Mouse (Mus musculus) telencephalon, adult 2 months (tissue): ENCODE results near the gene Tnrc6b.
"Not testable (repeated sequence)": the region's sequence is repeated elsewhere in the genome, so short reads cannot be mapped to it uniquely, and the experiment has no call there.

Source experiments
- DNase-seq: peaks from one replicate; pipeline ENCODE4 v3.0.0-alpha.2; 2011; ENCODE audit warnings: low read depth, low spot score

Tnrc6b gene

GRCm38 (mm10) chr15:80735708-80736107 is 24.6 kb downstream of the Tnrc6b start:
- DNase-seq = not testable (repeated sequence)

- no peak for DNase-seq
These were observed 25.4 kb downstream of the Tnrc6b start for GRCm38 (mm10) chr15:80736553-80736952.

GRCm38 (mm10) chr15:80738244-80738643 is 27.1 kb downstream of the Tnrc6b start:
- no peak for DNase-seq

GRCm38 (mm10) chr15:80739972-80740371 is 28.9 kb downstream of the Tnrc6b start:
- no peak for DNase-seq

- DNase-seq = no peak
These were observed 30.7 kb downstream of the Tnrc6b start for GRCm38 (mm10) chr15:80741836-80742235.

- no peak for DNase-seq
These were observed 31.9 kb downstream of the Tnrc6b start for GRCm38 (mm10) chr15:80742991-80743474.

GRCm38 (mm10) chr15:80743606-80744005 is 32.5 kb downstream of the Tnrc6b start:
- no peak for DNase-seq

- no peak for DNase-seq
These were observed 33.7 kb downstream of the Tnrc6b start for GRCm38 (mm10) chr15:80744667-80745422.

- DNase-seq = no peak
These were observed 37.9 kb downstream of the Tnrc6b start for GRCm38 (mm10) chr15:80748979-80749378.

- no peak for DNase-seq
These were observed 42.2 kb downstream of the Tnrc6b start for GRCm38 (mm10) chr15:80753351-80753750.

GRCm38 (mm10) chr15:80754103-80754502 is 43.0 kb downstream of the Tnrc6b start:
- DNase-seq = no peak

- no peak for DNase-seq
These were observed 48.3 kb downstream of the Tnrc6b start for GRCm38 (mm10) chr15:80759451-80759850.

- no peak for DNase-seq
These were observed 49.4 kb downstream of the Tnrc6b start for GRCm38 (mm10) chr15:80760504-80760903.

- DNase-seq = no peak
These were observed 49.8 kb downstream of the Tnrc6b start for GRCm38 (mm10) chr15:80760935-80761334.

GRCm38 (mm10) chr15:80762621-80763020 is 51.5 kb downstream of the Tnrc6b start:
- no peak for DNase-seq

- no peak for DNase-seq
These were observed 53.6 kb downstream of the Tnrc6b start for GRCm38 (mm10) chr15:80764666-80765065.

GRCm38 (mm10) chr15:80765381-80765780 is 54.3 kb downstream of the Tnrc6b start:
- no peak for DNase-seq

- no peak for DNase-seq
These were observed 57.1 kb downstream of the Tnrc6b start for GRCm38 (mm10) chr15:80768216-80768615.

GRCm38 (mm10) chr15:80771926-80772441 is 60.9 kb downstream of the Tnrc6b start:
- DNase-seq = no peak

- DNase-seq = no peak
These were observed 63.6 kb downstream of the Tnrc6b start for GRCm38 (mm10) chr15:80774666-80775065.

- DNase-seq = no peak
These were observed 67.9 kb downstream of the Tnrc6b start for GRCm38 (mm10) chr15:80779006-80779405.

- DNase-seq = no peak
These were observed 69.1 kb downstream of the Tnrc6b start for GRCm38 (mm10) chr15:80780154-80780751.
